ENCODE assay signal across 9 mouse cellular contexts in genomic region chr4:72524100-72524499, GRCm38 (mm10).
A peak's percentile ranks its signal among the peaks of the same experiment; 100 is the strongest.
DNase-seq lines count a peak whose midpoint lies in the region; ATAC-seq and TF ChIP-seq lines count a peak whose summit lies in the region.
"Had no signal": no experiment of that assay in that cellular context is flagged by ENCODE, and none has a peak within 500 bp of the region (broad histone marks: within the 10 kb centered on the region; RNA-seq: fewer than 3 reads in every experiment).

No protein-coding gene starts in this region.

- no peaks in the 10 kb centered on the region for H3K4me1 ChIP-seq in midbrain, postnatal 0 days (ENCODE audit: insufficient read depth, low read length)
- no peaks in the 10 kb centered on the region for H3K4me1 ChIP-seq in midbrain, embryonic 11.5 days (ENCODE audit: control insufficient read depth, insufficient read depth, low read length)
- H3K4me1 ChIP-seq in kidney, embryonic 15.5 days, result no peaks in the 10 kb centered on the region
- H3K4me1 ChIP-seq: heart, embryonic 13.5 days had no signal

- no peak for ATAC-seq in midbrain, postnatal 0 days (ENCODE audit: low FRiP score)
- no peak for ATAC-seq in midbrain, embryonic 11.5 days (ENCODE audit: low FRiP score)
- no peak for ATAC-seq in kidney, embryonic 15.5 days (replicated peaks; ENCODE audit: low FRiP score)

- no peak overlapping the region for H3K9ac ChIP-seq in midbrain, postnatal 0 days (replicated peaks; ENCODE audit: low read length, poor library complexity, severe bottlenecking)
- no peak overlapping the region for H3K9ac ChIP-seq in midbrain, embryonic 11.5 days (ENCODE audit: low read length)
- H3K9ac ChIP-seq in kidney, embryonic 15.5 days, result no peak overlapping the region
- H3K9ac ChIP-seq: heart, embryonic 13.5 days had no signal

- no peaks in the 10 kb centered on the region for H3K9me3 ChIP-seq in midbrain, postnatal 0 days (ENCODE audit: low read length)
- H3K9me3 ChIP-seq in midbrain, embryonic 11.5 days (ENCODE audit: control insufficient read depth, low read length), result no peaks in the 10 kb centered on the region
- H3K9me3 ChIP-seq in kidney, embryonic 15.5 days (replicated peaks), result no peaks in the 10 kb centered on the region
- H3K9me3 ChIP-seq: heart, embryonic 13.5 days had no signal

- H3K27me3 ChIP-seq in midbrain, postnatal 0 days (ENCODE audit: insufficient read depth, low read length), result no peaks in the 10 kb centered on the region
- H3K27me3 ChIP-seq in midbrain, embryonic 11.5 days (ENCODE audit: control insufficient read depth, insufficient read depth, low read length), result no peaks in the 10 kb centered on the region
- no peaks in the 10 kb centered on the region for H3K27me3 ChIP-seq in kidney, embryonic 15.5 days
- H3K27me3 ChIP-seq: heart, embryonic 13.5 days had no signal

- no peak overlapping the region for H3K4me3 ChIP-seq in midbrain, postnatal 0 days (ENCODE audit: low read depth, low read length)
- H3K4me3 ChIP-seq in midbrain, embryonic 11.5 days (ENCODE audit: low read depth, low read length), result no peak overlapping the region
- no peak overlapping the region for H3K4me3 ChIP-seq in kidney, embryonic 15.5 days (replicated peaks)
- H3K4me3 ChIP-seq: heart, embryonic 13.5 days had no signal

- no peak overlapping the region for H3K4me2 ChIP-seq in midbrain, postnatal 0 days (ENCODE audit: low read depth, low read length, poor library complexity, severe bottlenecking)
- no peak overlapping the region for H3K4me2 ChIP-seq in midbrain, embryonic 11.5 days
- H3K4me2 ChIP-seq in kidney, embryonic 15.5 days, result no peak overlapping the region
- H3K4me2 ChIP-seq: heart, embryonic 13.5 days had no signal

- DNase-seq in midbrain, postnatal 0 days (ENCODE audit: low spot score), result peak; percentile 83
- no peak for DNase-seq in midbrain, embryonic 11.5 days (ENCODE audit: low spot score, missing footprints)
- DNase-seq in fat pad, adult 2 months (ENCODE audit: extremely low read depth, low read depth, low spot score), result peak; percentile 8
- peak; percentile 29 to 33 for DNase-seq in layer of hippocampus, postnatal 36 days
- no peak for DNase-seq in embryo, embryonic 10.5 days (ENCODE audit: low spot score)
- DNase-seq in spleen, postnatal 4 days (ENCODE audit: low spot score in 2 of 2), result no peak
- DNase-seq: kidney, postnatal 36 days had no signal

- WGBS in midbrain, postnatal 0 days, result 49% methylated on average over 1 of the region's 1 CpGs
- 88% methylated on average over 1 of the region's 1 CpGs for WGBS in midbrain, embryonic 11.5 days
- 77% methylated on average over 1 of the region's 1 CpGs for WGBS in kidney, embryonic 15.5 days

- no peak for TF ChIP-seq CTCF in midbrain, postnatal 0 days (IDR thresholded peaks at IDR 0.05)

- H3K27ac ChIP-seq in midbrain, postnatal 0 days (ENCODE audit: low read depth, low read length), result no peak overlapping the region
- no peak overlapping the region for H3K27ac ChIP-seq in midbrain, embryonic 11.5 days (ENCODE audit: low read depth, low read length)
- no peak overlapping the region for H3K27ac ChIP-seq in kidney, embryonic 15.5 days
- H3K27ac ChIP-seq: heart, embryonic 13.5 days had no signal

- no peaks in the 10 kb centered on the region for H3K36me3 ChIP-seq in midbrain, postnatal 0 days (ENCODE audit: insufficient read depth, low read length)
- no peaks in the 10 kb centered on the region for H3K36me3 ChIP-seq in midbrain, embryonic 11.5 days (ENCODE audit: control insufficient read depth, insufficient read depth, low read length)
- H3K36me3 ChIP-seq in kidney, embryonic 15.5 days, result no peaks in the 10 kb centered on the region
- H3K36me3 ChIP-seq: heart, embryonic 13.5 days had no signal

Comparison
In these comparisons a context has a peak if more than half of its experiments do, and no peak if none do; other contexts are left out.
1. DNase-seq: peak in midbrain, postnatal 0 days (single experiment), fat pad, adult 2 months (single experiment) and layer of hippocampus, postnatal 36 days (2 of 2); none in midbrain, embryonic 11.5 days (single experiment), embryo, embryonic 10.5 days (single experiment) and spleen, postnatal 4 days (0 of 2).